Mouse (Mus musculus) forebrain, postnatal 0 days (tissue): ENCODE data around the gene Kcnc1. TPM values are rescaled to one million over a fixed set of nuclear protein-coding genes. Genes with fewer than 3 reads are reported as not detected.

ENCODE experiments used
- ATAC-seq: fragments of 200-750 bp; cut with Nextera tagmentation; 2 replicates; pipeline ENCODE4 v1.8.0; 2017; ENCODE audit warnings: mild to moderate bottlenecking, moderate library complexity
- DNase-seq: peaks from one replicate; pipeline ENCODE4 v3.0.0-alpha.2; 2015
- H3K27ac ChIP-seq: fragments of 300-500 bp; sonication (generic); 2 replicates; pipeline ENCODE4 v1.5.1; 2014; ENCODE audit warnings: low read depth, mild to moderate bottlenecking, antibody characterized with exemption, low read length, moderate library complexity, mixed read lengths
- H3K27me3 ChIP-seq: fragments of 300-500 bp; sonication (generic); 2 replicates; pipeline ENCODE4 v1.6.1; 2014; ENCODE audit warnings: mild to moderate bottlenecking, low read length, mixed read lengths; ENCODE audit not compliant: insufficient read depth
- H3K36me3 ChIP-seq: fragments of 300-500 bp; sonication (generic); 2 replicates; pipeline ENCODE4 v1.6.1; 2014; ENCODE audit warnings: mild to moderate bottlenecking, moderate library complexity; ENCODE audit not compliant: insufficient read depth
- H3K4me1 ChIP-seq: fragments of 300-500 bp; sonication (generic); 2 replicates; pipeline ENCODE4 v1.6.1; 2014; ENCODE audit warnings: antibody characterized with exemption; ENCODE audit not compliant: insufficient read depth
- H3K4me2 ChIP-seq: fragments of 300-500 bp; sonication (generic); 2 replicates; pipeline ENCODE4 v1.6.1; 2014; ENCODE audit warnings: low read depth, mild to moderate bottlenecking, moderate library complexity
- H3K4me3 ChIP-seq: fragments of 300-500 bp; sonication (generic); 2 replicates; pipeline ENCODE4 v1.5.1; 2014; ENCODE audit warnings: low read depth, low read length, mixed read lengths
- H3K9ac ChIP-seq: fragments of 300-500 bp; sonication (generic); 2 replicates; pipeline ENCODE4 v1.6.1; 2014; ENCODE audit warnings: mild to moderate bottlenecking
- H3K9me3 ChIP-seq: fragments of 300-500 bp; sonication (generic); 2 replicates; pipeline ENCODE4 v1.6.1; 2016; ENCODE audit warnings: low read length
- CTCF ChIP-seq: sonication (generic); IDR thresholded peaks from 2 replicates; pipeline ENCODE4 v1.5.1; 2016; ENCODE audit warnings: antibody characterized with exemption, control low read depth, low read depth
- WGBS: fragments of 180-500 bp; shearing (Covaris S2); extraction: QIAGEN DNeasy Blood & Tissue Kit; methylation state at CpG from one replicate; pipeline ENCODE4 v1.1.7; 2014; 5-methylcytosine and 5-hydroxymethylcytosine counted together
- polyA plus RNA-seq: library from polyadenylated mRNA; unstranded; fragments of >200 nt; fragmentation: Nextera tagmentation; extraction: Ambion mirVana; gene quantifications from 2 replicates; pipeline ENCODE4 v1.2.1, GENCODE M21; 2015
- total RNA-seq: library from RNA; depleted of rRNA; stranded (reverse); fragments of >200 nt; gene quantifications from 2 replicates; pipeline ENCODE4 v1.2.3, GENCODE M21; 2014

The Kcnc1 gene
- total and polyA plus RNA-seq, 2 experiments from 2014 or later: 22.8 to 23.3 TPM

DNA sequence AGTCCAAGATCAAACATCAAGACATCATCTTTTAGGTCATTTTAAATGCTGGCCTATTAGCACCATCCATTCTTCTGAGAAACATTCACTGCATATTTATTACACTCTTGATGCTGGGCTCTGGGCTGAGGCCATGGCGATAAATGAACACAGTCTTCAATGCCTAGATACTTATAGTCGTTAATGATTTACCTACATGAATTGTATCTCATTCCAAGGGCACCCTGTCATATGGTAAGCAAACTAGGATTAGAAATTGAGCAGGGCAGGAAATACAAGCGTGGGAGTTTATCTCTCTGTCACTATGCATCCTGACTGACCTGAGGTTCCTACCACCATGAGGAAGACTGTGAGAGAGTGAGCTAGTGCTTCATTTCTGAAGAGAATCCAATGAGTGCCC, 73.2 kb downstream of the Kcnc1 start:
- ATAC-seq: no peak
- Histone ChIP-seq H3K36me3 (no peaks in the 10 kb centered on the region), H3K9me3 (no peaks in the 10 kb centered on the region), H3K27me3 (no peaks in the 10 kb centered on the region), H3K4me2 (no peak overlapping the region), H3K27ac (no peak overlapping the region), H3K9ac (no peak overlapping the region), H3K4me1 (peaks cover 12% of the 10 kb centered on the region; the same call in 1 of the 2 replicates), H3K4me3 (no peak overlapping the region)
- no peak for TF ChIP-seq CTCF
- no peak for DNase-seq
- 86% methylated on average over 3 of the region's 3 CpGs for WGBS

DNA sequence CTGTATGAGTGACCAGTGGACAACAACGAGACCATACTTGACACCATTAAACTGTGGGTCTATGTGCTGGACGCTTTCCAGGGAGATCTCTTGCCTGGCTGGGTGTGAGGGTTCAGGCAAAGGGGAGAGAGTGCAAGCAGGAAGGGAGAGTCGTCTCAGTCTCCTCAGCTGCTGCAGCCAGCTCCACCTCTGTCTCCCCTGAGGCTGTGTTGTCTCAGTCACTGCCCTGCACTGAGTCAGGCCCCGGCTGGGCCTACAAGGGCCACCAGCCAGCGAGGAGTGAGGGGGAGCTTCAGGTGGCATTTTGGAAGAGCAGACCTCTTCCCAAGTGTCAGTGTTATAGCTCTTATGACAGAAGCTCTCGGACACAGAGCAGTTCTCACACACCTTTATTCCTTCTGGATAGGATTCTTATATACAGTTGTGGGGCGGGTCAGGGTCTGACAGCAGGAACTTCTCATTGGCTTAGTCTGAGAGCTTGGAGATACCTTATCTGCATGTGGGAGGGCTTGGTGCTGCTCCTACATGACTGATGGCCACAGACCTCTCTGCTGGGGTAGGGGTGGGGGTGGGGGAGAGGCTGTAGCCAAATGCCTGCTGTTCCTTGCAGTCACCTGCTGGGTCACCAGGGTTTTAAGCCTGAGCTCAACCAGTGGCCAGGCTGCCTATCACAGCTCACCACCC, 74.9 kb downstream of the Kcnc1 start:
- Histone ChIP-seq H3K9ac (no peak overlapping the region), H3K27ac (no peak overlapping the region), H3K9me3 (no peaks in the 10 kb centered on the region), H3K4me1 (peaks cover 9% of the 10 kb centered on the region; the same call in 1 of the 2 replicates), H3K36me3 (no peaks in the 10 kb centered on the region), H3K4me2 (no peak overlapping the region), H3K27me3 (no peaks in the 10 kb centered on the region), H3K4me3 (no peak overlapping the region)
- no peak for DNase-seq
- no peak for TF ChIP-seq CTCF
- 74% methylated on average over 7 of the region's 7 CpGs for WGBS
- no peak for ATAC-seq

- Histone ChIP-seq H3K27me3 (no peaks in the 10 kb centered on the region), H3K9ac (no peak overlapping the region), H3K4me1 (no peaks in the 10 kb centered on the region), H3K4me3 (no peak overlapping the region), H3K9me3 (no peaks in the 10 kb centered on the region), H3K27ac (peak overlapping the region; percentile 35; the same call in 1 of the 2 replicates), H3K36me3 (no peaks in the 10 kb centered on the region), H3K4me2 (no peak overlapping the region)
- 37% methylated on average over 9 of the region's 9 CpGs for WGBS
- TF ChIP-seq CTCF: no peak
- DNase-seq (no peak), ATAC-seq (no peak)
Observed at GRCm38 (mm10) chr7:46473141-46473540, 76.8 kb downstream of the Kcnc1 start.

- no peak overlapping the region for H3K4me3 ChIP-seq
Observed at GRCm38 (mm10) chr7:46475464-46475863, 79.2 kb downstream of the Kcnc1 start.

DNA sequence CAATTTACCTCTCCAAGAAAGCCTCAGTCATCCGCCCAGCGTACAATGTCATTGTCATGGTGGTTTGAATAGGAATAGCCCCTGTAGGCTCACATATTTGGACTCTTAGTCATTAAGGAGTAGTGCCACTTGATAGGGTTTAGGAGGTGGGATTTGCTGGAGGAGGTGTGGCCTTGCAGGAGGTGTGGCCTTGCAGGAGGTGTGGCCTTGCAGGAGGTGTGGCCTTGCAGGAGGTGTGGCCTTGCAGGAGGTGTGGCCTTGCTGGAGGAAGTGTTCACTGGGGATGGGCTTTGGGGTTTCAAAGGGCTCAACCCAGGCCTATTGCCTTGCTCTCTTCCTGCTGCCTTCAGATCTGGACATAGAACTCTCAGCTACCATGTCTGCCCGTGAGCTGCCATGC, 81.2 kb downstream of the Kcnc1 start:
- TF ChIP-seq CTCF: no peak
- DNase-seq (no peak), ATAC-seq (no peak)
- H3K4me3 ChIP-seq: no peak overlapping the region
- WGBS: 94% methylated on average over 3 of the region's 3 CpGs
- H3K4me2 ChIP-seq: no peak overlapping the region
- H3K9ac ChIP-seq: no peak overlapping the region
- H3K9me3 ChIP-seq: no peaks in the 10 kb centered on the region
- no peak overlapping the region for H3K27ac ChIP-seq
- H3K27me3 ChIP-seq: no peaks in the 10 kb centered on the region
- H3K36me3 ChIP-seq: no peaks in the 10 kb centered on the region
- H3K4me1 ChIP-seq: no peaks in the 10 kb centered on the region

More at GRCm38 (mm10) chr7:46475464-46475863, 79.2 kb downstream of the Kcnc1 start:
- Histone ChIP-seq H3K36me3 (no peaks in the 10 kb centered on the region), H3K9ac (no peak overlapping the region), H3K4me2 (no peak overlapping the region), H3K27me3 (no peaks in the 10 kb centered on the region), H3K9me3 (no peaks in the 10 kb centered on the region), H3K4me1 (no peaks in the 10 kb centered on the region), H3K27ac (no peak overlapping the region)
- no peak for DNase-seq
- no peak for ATAC-seq
- WGBS: 39% methylated on average over 5 of the region's 5 CpGs
- no peak for TF ChIP-seq CTCF

DNA sequence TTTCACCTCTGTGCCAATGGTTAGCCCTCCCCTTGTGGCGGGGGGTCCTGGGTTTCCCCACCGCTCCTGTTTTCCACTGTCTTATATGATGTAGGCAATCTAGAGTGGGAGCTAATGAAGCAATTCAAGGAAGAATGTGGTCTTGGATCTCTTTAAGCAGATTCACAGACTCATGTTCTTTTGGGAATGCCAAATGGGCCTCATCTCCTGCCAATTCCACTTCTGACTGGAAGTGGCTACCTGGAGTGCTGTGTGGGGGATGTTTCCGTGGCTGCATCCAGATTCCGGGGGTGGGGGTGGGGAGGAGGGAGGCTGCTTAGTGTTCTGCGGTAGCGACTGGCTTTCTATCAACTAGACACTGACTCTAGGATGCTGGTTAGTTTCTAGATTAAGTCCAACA, 83.5 kb downstream of the Kcnc1 start:
- H3K36me3 ChIP-seq: no peaks in the 10 kb centered on the region
- DNase-seq (no peak), ATAC-seq (no peak)
- no peak for TF ChIP-seq CTCF
- H3K27me3 ChIP-seq: no peaks in the 10 kb centered on the region
- WGBS: 52% methylated on average over 6 of the region's 6 CpGs
- no peak overlapping the region for H3K4me3 ChIP-seq
- no peak overlapping the region for H3K4me2 ChIP-seq
- no peak overlapping the region for H3K27ac ChIP-seq
- H3K4me1 ChIP-seq: no peaks in the 10 kb centered on the region
- H3K9me3 ChIP-seq: no peaks in the 10 kb centered on the region
- H3K9ac ChIP-seq: no peak overlapping the region

DNA sequence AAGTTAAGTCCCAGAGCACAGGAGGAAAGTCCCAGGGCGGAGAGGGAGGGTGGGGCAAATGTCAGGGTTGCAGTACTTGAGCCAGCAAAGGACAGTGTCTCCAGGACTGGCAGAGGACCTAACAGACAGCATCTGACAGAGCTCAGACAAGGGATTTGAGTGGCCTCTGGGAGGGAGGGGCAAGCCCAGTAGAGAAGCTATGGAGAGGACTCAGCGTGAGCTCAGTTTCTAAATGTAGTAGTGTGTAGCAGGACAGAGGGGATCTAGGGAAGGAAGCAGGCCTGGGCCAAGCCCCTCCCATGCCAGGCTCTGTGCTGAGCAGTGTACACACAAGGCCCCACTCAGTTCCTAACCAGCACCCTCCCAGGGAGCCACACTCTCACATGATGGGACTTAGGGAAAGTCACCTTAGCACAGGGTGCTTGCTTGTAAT, 85.8 kb downstream of the Kcnc1 start:
- Histone ChIP-seq H3K9ac (no peak overlapping the region), H3K36me3 (no peaks in the 10 kb centered on the region), H3K27me3 (no peaks in the 10 kb centered on the region), H3K27ac (no peak overlapping the region), H3K4me1 (no peaks in the 10 kb centered on the region), H3K4me3 (no peak overlapping the region), H3K4me2 (no peak overlapping the region), H3K9me3 (no peaks in the 10 kb centered on the region)
- WGBS: 77% methylated on average over 2 of the region's 2 CpGs
- no peak for DNase-seq
- ATAC-seq: no peak
- no peak for TF ChIP-seq CTCF
